Mouse (Mus musculus) cerebellum, adult 9-10 months (tissue): ENCODE data around the gene Igsf3.
A peak's percentile ranks its signal among the peaks of the same experiment; 100 is the strongest.

Source experiments
- DNase-seq: peaks from one replicate; pipeline ENCODE4 v3.0.0; 2022

Gene Igsf3

DNA sequence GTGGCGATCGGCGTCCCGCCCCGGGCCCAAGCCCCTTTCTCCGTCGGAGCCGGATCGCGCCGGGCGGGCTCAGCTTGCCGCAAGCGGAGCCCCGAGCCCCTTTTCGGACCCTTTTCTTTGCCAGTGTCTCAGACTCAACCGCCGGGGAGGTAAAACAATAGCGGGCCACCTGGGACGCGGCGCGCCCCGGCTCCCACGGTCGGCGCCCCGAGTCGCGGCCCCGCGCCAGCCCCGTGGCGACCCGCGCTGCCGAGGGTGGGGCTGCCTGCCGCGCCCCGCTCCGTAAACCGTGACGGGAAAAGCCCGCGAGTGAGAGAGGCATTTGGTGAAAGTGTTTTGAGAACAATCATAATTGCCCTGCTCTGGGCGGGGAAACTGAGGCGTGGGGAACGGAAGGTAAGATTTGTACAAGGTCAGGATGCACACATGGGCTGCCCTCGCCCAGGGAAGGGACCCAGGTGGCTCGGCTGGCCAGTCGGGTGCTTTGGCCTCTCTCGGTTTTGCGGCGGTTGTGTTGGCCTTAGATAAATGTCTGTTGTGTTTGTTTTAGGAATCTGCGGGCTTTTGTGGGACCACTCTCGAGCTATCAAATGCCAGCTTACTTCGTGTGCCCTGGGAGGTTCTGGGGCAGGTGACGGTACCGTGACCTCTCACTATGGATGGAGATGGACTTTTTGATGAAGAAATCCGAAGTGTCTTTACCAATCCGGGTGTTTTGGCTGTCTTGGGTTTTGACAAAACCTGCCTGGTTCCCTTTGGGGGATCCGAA lies 557 bp downstream of the Igsf3 start:
- DNase-seq = no peak

DNA sequence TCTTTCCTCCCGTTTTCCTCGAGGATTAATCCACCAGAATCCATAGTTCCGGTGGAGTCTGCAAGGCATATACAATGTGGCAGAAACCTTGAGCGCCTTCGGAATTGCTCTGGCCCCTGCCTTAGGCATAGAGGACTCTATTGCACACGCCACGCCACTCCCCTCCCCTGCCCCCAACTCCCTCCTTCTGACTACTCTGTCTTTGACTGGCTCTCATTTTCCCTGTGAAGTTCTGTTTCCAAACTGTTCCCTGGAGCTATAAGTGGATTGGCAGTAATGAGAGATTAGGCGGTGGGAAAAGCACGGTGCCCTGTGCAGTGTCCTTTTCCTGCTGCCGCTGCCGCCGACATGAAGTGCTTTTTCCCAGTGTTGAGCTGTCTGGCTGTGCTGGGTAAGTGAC lies 1.2 kb downstream of the Igsf3 start:
- DNase-seq = no peak

DNA sequence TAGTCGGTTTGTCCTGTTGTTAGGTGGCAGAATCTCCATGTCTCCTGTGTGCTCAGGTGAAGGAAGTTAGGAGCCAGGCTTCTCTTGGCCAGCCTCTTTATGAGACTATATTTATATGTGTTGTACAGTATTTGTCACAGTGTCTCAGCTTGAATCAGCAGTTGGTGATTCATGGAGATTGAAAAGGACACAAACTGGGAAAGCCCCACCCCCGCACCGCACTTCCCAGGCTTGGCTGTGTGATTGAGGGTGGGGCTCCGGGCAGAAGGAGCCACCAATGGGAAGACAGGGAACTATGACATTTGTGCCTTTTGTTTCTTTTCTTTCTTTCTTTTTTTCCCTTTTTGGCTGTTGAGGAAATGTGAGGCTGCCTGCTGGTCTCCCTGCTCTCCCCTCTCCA lies 2.9 kb downstream of the Igsf3 start:
- DNase-seq = no peak

DNA sequence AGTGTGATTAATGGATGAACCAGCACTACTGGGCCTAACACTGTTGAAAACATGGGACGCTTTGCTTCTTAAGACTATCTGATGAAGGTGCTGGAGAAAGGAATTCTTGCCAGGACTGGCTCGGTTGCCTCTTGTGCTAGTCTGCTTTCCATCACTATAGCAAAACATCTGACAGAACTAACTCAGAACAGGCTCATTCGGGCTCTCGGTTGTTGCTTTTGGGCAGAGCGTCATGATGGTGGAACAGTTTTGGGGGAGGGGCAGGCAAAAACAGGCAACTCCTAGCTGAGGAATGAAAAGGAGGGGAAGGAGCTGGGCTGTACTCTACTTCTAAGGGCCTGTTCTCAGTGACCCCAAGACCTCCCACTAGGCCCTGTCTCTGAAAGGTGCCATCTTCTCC lies 4.8 kb downstream of the Igsf3 start:
- DNase-seq = no peak

DNA sequence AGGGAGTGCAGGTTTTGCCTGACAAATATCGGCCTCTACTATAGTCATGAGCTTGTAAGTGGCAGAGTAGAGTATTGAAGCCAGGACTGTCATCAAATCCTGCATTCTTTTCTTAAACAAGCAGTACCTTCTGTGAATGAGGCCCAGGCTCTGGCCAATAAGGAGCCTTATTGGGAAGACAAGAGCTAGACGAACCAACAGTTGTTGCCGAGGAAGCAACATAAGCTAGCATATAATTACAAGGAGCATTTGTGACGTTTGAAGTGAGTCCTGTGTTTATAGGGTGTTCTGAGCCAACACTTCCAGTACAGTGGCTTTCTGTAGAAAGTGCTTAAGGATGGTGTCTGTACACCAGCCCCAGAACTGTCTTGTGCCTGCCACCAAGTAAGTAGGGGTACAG lies 5.9 kb downstream of the Igsf3 start:
- no peak for DNase-seq

DNA sequence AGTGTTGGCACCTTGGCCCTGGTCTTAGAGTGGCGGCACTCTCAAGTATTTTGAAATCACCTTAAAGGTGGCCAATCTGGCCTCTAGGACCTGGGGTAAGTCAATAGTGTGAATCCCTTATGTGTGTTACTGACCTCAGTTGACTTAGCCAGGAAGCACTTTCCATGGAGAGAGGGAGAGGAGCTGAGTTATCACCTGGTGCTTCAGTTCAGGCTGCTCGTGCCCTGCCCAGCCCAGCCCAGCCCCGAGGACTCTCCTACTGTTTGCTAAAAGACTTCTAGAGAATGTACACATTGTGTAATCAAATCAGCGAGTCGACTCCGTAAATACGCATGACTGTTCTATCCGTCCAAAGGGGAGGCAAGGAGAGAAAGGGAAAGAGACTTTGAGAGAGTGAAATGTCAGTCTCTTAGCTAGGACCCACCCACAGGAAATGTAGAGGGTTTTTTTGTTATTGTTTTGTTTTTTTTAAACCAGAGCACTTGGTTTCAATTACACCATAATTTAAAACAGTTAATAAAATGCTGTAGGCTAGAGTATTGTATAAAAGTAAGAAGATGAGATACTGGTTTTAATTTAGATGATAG lies 9.6 kb downstream of the Igsf3 start:
- DNase-seq = no peak

DNA sequence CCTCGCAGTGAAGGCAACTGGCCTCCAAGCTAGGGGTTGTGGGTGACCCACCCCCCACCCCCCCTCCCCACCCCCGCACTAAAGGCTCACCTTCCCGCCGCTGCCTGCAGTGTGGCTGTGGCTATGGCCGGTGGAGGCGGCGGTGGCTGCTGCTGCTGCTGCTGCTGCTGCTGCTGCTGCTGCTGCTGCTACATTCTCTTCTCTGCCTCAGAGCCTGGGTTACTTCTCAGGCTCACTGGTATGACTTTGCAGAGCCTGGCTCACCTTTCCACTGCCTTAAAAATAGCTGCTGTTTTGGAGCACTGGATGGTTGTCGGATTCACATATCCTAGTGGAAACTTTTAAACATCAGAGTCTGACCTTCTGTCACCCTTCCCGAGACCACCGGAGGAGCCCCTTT lies 11.0 kb downstream of the Igsf3 start:
- DNase-seq = no peak

DNA sequence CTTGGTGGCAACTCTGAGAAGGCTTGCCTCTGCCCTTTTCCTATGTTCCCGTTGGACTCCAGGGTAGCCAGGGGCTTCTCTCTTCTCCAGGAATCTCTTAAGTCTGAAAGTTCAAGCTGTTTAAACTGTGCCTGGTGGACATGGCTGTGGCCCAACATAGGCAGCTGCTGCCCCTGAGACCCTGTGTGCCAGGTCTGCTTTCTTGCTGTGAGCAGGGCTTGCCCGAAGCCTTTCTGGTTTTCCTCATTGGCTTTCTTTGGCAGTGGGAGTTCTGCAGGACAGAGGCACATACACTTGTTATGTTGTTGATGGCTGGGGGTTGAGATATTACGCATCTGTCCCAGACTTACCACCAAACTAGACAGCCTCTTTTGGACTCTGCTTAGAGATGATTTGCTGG lies 12.7 kb downstream of the Igsf3 start:
- no peak for DNase-seq

DNA sequence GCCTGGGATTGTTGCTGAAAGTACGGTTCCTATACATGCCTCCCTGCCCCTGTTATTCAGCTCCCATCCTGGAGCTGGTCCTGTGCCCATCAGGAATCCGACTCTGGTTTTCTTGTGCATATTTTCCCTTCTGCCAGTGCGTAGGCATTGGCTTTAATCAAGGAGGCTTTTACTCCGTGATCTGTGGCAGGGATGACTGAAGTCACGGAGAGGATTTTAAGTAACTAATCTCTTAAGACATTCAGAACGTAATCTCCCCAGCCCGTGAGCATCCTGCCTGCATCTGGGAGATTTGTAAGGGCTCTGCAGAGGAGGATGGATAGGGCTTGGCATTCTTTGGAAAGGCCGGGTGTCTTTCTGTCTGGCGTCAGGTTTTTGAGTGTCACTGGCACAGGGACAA lies 13.6 kb downstream of the Igsf3 start:
- DNase-seq = no peak

DNA sequence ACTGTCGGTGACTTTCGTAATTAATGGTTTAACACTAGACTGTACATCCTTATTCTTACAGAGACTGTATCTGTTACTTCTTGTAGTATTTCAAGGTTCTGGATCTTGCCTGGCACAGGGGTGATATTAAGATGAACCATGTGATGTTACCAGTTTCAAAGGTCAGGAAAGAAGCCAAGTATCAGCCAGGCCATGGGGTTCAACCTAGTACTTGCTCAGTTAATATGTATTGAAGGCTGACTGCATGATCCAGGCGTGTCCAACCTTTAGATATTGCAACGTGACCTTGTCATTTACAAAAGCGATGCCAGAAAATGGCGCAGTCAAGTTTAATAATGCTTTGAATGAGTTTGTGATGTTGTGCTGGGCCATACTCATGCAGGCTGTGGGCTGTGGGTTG lies 15.1 kb downstream of the Igsf3 start:
- no peak for DNase-seq

DNA sequence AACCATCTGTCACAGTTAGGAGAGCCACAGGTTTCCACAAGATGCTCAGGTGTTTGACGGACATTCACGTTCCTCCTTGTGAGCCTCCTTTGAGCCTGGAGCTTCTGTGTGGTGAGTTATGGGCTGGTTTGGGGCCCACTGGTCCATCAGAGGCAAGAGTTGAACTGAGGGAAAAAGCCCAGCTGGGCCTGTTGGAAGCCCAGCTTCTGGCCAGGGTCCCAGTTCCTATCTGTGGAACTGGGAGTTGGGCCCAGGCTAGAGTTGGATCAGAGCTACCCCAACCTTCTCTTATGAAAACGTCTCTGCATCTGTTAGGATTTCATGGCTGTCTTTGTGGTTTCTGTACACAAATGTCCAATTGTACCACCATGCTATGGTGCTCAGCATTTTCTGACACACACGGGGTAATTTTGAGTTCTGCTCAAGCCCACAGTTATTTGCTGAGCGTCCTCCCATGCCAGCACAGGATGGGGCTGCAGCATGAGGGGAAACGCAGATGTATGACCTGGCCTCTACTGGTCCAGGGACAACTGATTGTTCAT lies 16.3 kb downstream of the Igsf3 start:
- DNase-seq = no peak

DNA sequence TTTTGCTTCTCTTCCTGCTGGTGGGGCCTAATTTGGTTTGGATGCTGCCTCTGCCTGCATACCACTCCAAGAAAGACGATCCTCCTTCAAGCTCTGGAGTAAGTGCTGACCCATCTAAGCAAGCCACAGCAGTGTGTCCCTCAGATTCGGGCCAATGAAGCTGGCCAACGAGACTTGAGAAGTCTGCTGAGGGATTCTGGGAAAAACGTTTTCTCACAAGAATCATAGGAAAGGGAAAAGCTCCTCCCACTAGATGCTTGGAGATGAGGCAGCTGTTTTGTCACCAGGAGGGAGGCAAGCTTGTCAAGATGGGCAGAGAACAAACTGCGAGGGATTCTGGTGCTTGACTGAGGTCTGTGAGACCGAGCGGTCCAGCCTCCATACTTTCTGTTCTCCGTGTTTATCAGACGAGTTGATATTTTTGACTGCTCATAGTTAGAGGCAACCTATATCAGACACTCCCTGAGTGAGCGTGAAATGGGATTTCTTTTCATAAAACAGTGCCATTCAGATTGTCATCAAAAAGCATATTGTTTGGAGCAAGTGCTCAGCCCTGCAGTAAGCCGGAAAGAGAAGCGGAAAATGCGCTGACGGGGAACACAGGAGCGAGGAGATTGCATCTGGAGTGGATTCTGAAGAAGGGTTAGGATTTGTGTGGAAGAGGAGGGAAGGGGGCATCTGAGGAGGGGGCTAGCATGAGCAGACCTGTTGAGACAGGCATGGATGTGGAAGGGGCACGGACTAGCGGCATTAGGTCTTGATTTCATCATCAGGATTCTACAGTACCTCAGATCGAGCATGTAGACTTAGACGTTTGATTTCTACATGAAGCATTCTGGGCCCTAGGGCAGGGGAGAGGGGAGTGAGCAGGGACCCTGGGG lies 17.0 kb downstream of the Igsf3 start:
- no peak for DNase-seq

DNA sequence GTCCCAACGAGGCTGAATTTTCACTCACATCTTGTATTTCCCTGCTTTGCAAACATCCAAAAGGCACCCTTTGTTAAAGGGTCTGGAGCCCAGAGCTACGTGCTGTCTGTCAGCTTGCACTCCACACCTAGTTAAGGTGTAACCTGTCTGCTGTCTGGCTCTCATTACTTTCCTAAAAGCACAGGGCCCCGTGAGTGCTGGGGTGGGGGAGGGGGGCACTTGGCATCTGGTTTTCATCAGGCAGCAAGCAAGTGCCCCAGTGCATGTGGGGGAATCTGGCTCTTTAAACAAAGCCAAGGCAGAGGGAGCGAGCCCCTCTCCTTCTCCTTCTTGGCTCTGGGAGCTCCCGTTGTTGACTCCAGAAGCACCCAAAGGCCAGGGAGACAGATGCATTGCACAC lies 18.5 kb downstream of the Igsf3 start:
- no peak for DNase-seq

DNA sequence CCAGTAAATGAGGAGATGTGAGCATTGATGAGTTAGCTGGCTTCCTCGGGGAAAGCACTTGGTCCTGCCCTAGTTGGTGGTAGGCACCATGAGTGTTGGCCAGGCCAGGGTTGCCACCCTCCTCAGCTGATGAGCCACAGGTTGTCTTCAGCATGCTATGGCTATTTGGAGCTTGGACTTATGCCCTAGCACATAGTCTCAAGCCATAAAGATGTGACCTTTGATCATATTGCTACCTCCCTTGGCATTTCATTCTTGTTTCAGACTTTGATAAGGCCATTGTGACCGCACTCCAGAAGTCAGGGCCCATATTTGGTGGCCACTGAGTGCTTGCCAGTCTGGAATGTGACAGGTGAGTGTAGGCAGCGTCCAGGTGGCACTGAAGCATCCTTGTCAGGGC lies 19.2 kb downstream of the Igsf3 start:
- DNase-seq = no peak

DNA sequence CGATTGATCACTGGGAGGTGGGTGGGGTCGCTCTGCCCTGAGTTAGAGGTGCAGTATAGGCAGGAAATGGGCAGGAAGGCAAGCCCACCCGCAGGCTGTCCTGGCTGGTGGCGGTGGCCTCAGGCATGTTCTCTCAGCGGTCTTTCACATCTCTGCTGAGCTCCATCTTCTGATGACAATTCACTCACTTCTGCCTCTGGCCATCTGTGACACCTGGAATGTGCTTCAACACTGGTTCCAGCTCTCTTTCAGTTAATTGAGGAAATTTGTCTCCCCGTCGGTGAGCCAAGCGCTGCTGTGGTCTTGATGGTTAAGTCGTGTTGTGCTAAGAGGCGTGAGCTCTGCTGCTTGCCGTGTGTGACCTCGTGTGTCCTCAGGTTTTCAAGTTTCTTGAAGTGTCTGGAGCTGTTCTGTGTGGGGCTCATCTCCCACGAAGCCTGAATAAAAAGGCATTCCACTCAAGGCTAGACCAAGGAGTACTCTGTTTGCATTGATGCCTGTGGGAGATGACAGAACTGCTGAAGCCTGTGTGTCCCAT lies 19.9 kb downstream of the Igsf3 start:
- DNase-seq = no peak

DNA sequence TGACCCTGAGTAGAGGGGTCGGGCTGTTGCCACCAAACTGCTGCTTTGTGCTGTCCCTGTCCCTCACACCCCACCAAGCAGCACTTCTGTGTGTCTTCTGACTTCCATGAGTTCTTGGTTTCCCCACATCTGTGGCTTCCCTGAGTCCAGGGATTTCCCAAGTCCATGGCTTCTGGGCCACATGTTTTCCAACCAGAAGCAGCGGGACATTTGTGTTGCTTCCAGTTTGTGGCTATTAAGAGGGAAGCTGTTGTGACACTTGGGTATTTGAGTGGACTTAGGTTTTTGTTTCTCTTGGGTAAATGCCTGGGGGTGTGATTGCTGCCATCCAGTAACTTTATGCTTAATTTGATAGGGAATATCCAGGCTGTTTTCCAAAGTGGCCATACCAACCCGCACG lies 20.5 kb downstream of the Igsf3 start:
- no peak for DNase-seq

DNA sequence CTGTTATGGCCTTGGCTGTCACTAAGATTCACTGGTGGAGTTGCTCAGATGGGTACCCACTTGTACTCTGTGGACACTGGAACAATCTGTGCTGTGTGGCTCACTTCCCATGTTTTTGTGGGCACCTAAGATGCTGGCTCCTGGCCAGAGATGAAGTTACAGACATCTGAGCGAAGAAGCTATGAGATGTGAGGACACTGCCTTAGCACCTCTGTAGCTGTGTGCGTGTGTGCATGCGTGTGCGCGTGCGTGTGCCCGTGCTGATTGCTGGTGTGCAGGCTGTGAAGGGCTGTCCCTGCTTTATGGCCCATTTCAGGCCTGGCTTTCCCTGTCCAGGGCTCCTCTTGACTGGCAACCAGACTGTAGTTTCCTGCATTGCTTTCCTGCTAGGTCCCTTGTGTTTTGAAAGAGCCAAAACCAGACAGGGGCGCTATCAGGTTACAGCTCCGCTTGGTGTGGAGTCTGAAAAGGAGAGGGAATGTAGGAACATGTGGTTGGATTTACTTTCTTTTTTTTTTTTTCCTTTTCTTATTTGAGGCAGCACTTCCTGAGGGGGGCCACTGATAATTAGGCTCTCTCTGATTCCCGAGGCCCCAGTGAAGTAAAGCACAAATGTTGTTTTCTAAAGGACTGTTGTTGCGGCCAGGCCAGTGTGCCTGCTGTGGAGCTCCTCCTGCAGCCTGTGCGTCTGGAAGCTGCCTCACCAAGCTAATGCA lies 21.3 kb downstream of the Igsf3 start:
- no peak for DNase-seq

DNA sequence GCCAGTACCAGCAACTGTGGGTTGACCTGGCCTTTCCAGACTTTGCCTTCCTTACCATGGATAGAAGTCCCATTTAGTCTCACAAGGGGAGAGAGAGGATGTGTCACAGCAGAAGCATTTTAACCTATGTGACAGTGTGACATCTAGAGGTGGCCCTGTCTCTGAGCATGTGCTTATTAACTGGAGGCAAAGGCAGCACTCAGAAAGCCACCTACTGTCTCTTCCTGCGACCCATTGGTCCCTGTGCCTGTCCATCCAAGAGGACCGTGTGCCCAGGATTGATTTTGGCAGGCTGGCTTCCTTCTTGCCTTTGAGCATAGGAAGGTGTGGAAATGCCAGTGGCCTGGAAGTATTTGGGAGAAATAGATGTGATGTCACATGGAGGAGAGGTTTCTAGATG lies 22.0 kb downstream of the Igsf3 start:
- DNase-seq = no peak

DNA sequence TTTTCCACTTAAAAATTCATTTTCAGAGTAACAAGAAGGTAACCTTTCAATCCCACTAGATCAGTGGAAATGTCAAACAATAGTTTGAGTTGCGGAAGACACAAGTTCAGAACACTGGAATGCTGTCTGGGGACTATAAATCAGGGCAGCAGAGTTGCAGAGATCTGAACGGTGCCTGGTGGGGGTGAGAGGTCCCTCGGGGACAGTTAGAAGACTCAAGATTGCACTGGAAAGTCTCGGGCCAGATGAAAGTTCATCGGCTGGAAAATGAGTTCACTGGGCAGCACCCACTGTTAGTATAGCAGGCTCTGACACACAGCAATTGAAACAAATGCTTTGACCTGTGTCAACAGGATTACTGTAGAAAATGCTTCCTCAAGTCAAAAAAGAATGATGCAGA lies 24.6 kb downstream of the Igsf3 start:
- DNase-seq = no peak

DNA sequence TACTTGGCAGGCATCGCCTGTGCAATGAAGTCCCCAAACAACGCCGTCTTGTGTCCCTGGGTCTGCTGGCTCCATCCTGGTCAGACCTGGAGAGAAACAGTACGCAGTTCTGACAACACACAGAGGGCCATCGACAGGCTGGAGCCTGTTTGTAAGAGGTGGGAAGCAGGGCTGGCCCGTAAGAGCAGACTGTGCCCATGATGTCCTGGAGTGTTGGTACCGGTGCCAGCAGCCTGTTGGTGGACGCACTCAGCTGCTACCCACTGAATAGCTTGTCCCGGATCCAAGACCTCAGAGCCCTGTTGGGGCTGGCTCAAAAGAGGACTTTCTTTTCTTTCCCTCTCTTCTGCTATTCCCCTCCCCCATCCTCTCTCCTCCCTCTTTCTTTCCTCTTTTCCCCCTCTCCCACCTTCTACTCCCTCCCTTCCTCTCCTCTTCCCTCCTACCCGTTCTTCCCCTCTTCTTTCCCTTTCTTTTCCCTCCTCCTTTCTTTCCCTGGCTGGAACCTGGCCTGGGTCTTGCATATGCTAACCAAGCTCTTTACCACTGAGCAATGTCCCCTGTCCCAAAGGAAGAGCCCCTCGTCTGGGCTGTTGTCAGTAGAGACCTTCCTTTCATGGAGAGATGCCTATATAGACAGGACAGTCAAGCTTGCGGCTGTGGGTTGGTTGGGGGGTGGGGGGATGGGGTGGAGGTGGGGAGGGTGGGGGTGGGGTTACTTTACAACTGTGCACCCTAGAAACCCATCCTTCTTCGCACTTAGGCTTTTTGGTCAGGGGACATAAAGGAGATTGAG lies 27.9 kb downstream of the Igsf3 start:
- DNase-seq = peak; percentile 60

DNA sequence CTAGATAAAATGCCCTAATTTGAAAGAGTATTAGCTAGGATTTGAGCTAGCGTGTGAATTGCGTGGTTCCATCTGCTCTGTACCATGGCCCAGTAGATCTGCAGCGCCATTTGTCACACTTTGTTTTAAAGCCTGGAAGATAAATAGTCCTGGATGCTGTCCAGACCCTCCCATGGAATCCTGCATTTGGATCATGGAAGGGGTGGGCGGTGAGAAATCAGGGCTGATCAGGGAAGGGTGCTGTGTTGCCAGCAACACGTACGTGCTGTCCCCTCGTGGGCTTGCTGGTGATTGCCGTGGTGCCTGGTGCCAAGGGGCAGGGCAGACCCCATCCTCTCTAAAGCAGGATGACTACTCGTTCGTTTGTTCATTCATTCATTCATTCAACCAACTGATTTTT lies 28.6 kb downstream of the Igsf3 start:
- DNase-seq = peak; percentile 37

DNA sequence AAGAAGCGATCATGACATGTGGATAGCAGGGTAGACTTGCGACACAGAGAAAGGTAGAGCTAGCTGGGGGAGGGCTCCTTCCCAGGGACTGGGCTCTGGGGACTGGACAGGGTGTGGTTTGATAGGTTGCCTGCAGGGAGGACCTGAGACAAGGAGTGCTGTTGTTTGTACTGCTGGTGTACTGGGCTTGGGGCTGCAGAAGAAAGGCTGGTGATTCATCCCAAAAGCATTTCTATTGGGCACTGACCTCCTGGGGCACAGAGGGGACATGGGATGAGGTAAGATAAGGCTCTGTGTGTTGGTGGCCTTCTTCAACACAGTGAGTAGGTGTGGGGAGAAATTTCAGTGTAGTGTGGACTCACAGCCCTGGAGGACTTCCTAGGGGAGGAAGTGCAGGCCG lies 29.2 kb downstream of the Igsf3 start:
- DNase-seq = no peak
